Mouse (Mus musculus) hindbrain, embryonic 10.5 days (tissue): ENCODE measurements around the gene Aldh2. TPM values are rescaled to one million over a fixed set of nuclear protein-coding genes. Genes with fewer than 3 reads are reported as not detected.

Experiments used
- DNase-seq: peaks from one replicate; pipeline ENCODE4 v3.0.0-alpha.2; 2017; ENCODE audit warnings: low spot score
- H3K27ac ChIP-seq: fragments of 300-500 bp; sonication (generic); 2 replicates; pipeline ENCODE4 v1.5.1; 2016; ENCODE audit warnings: mild to moderate bottlenecking, moderate library complexity
- H3K27me3 ChIP-seq: fragments of 300-500 bp; sonication (generic); 2 replicates; pipeline ENCODE4 v1.6.1; 2016; ENCODE audit warnings: mild to moderate bottlenecking; ENCODE audit not compliant: poor library complexity, insufficient read depth, severe bottlenecking
- H3K36me3 ChIP-seq: fragments of 300-500 bp; sonication (generic); 2 replicates; pipeline ENCODE4 v1.6.1; 2016; ENCODE audit warnings: mild to moderate bottlenecking, moderate library complexity
- H3K4me1 ChIP-seq: fragments of 300-500 bp; sonication (generic); replicated peaks from 2 replicates; pipeline ENCODE4 v1.6.1; 2016; ENCODE audit warnings: mild to moderate bottlenecking
- H3K4me3 ChIP-seq: fragments of 300-500 bp; sonication (generic); 2 replicates; pipeline ENCODE4 v1.5.1; 2016; ENCODE audit warnings: mild to moderate bottlenecking, moderate library complexity
- H3K9me3 ChIP-seq: fragments of 300-500 bp; sonication (generic); 2 replicates; pipeline ENCODE4 v1.6.1; 2016; ENCODE audit warnings: mild to moderate bottlenecking, moderate library complexity
- WGBS: fragments of 180-500 bp; shearing (Covaris S2); methylation state at CpG from one replicate; pipeline ENCODE4 v1.1.7; 2016; 5-methylcytosine and 5-hydroxymethylcytosine counted together
- polyA plus RNA-seq: library from polyadenylated mRNA; unstranded; fragments of >200 nt; fragmentation: Nextera tagmentation; extraction: Ambion mirVana; gene quantifications from 2 replicates; pipeline ENCODE4 v1.2.1, GENCODE M21; 2016

Aldh2 gene
- polyA plus RNA-seq, 1 experiment from 2014 or later = 124 TPM

DNA sequence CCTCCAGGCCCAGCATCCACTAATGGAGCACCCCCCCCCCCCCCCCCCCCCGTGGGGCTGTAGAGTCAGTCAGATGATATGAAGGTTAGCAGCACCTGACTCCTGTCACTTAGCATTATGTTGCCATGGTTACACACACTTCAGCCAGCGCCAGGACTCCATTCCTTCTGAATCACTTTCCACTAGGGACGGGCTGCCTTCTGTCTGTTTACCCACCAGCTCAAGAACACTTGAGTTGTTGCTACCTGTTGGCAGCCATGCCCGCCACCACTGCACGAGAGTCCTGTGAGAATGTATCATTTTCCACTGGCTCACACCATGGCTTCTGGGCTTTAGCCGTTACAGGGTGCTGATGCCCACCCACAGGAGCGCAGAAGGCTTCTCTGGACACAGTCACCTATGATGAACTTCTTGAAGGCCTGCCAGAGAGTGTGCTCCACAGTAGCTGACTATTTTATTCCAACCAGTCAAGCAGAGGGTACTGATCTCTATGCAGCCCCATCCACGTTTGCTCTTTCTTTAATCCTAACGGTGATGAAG is 23.7 kb downstream of the Aldh2 start:
- no peaks in the 10 kb centered on the region for H3K9me3 ChIP-seq
- 88% methylated on average over 9 of the region's 9 CpGs for WGBS
- no peaks in the 10 kb centered on the region for H3K4me1 ChIP-seq
- H3K27me3 ChIP-seq = no peaks in the 10 kb centered on the region
- no peak for DNase-seq
- peaks cover 47% of the 10 kb centered on the region for H3K36me3 ChIP-seq
- no peak overlapping the region for H3K4me3 ChIP-seq
- no peak overlapping the region for H3K27ac ChIP-seq

DNA sequence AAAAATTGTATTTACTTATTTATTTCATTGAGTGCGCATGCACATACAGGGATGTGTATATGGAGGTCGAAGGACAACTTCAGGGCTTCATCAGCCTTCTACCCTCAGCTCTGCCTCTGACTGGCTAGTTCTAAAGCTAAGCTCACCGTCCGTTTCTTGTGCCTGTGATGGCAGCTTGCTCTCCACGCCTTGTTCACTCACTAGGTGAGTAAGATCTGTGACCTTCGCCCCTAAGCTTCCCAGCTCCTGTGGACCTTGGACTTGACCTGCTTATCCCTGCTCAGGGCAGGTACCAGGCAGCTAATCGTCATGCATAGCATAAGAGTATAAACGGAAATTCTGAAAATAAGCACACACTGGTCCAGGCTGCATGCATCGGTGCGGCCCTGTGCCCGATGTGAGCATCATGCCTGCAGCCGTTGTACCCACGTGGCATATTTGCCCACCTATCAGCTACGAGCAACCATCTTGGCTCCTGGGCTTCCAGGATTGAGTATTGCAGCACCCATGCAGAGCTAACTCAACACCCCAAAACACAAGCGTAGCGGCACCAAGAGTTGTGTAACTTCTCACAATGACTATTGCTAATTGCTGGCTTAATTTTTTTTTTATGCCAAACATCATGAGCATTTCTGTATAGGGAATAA is 27.5 kb downstream of the Aldh2 start:
- WGBS = 92% methylated on average over 16 of the region's 16 CpGs
- Histone ChIP-seq H3K27me3 (no peaks in the 10 kb centered on the region), H3K36me3 (peaks cover 17% of the 10 kb centered on the region), H3K27ac (no peak overlapping the region), H3K4me3 (no peak overlapping the region), H3K4me1 (peaks cover 4% of the 10 kb centered on the region; the same call in 1 of the 2 replicates), H3K9me3 (no peaks in the 10 kb centered on the region)
- no peak for DNase-seq

DNA sequence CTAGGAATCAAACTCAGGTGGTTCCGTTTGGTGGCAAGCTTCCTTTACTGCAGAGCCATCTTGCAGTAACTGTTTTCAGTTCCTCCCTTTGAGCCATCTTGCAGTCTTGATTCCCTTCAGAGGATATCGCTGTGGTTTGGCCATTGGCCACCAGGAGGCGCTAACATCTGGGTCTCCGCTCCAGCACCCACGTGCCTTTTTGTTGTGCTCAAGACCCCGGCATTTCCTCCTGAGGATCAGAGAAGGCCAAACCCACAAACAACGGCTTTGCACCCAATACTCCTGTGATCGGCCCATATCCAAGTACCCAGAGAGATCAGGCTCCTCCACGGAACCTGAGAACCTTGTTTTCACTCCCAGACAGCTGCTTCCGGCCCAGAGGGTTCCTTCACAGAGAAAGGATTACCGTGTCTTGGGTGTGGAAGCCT is 29.1 kb downstream of the Aldh2 start:
- H3K36me3 ChIP-seq = peaks cover 4% of the 10 kb centered on the region; the same call in 1 of the 2 replicates
- H3K4me1 ChIP-seq = peaks cover 4% of the 10 kb centered on the region; the same call in 1 of the 2 replicates
- H3K9me3 ChIP-seq = no peaks in the 10 kb centered on the region
- DNase-seq = peak; percentile 92
- peak overlapping the region; percentile 76 for H3K27ac ChIP-seq
- 18% methylated on average over 11 of the region's 11 CpGs for WGBS
- H3K27me3 ChIP-seq = no peaks in the 10 kb centered on the region
- H3K4me3 ChIP-seq = peak overlapping the region; percentile 33

DNA sequence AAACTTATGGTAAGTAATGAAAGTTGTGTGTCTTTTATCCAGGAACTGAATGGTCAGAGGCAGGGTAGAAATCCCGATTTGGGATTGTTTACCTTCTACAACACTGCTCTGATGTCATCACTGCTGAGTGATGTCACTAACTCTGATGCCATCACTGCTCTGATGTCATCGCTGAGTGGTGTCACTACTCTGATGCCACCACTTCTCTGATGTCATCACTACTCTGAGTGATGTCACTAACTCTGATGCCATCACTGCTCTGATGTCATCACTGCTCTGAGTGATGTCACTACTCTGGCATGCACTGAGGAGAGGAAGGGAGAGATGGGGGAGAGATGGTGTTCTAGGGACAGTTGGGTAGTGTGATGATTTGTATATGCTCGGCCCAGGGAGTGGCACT is 31.2 kb downstream of the Aldh2 start:
- no peaks in the 10 kb centered on the region for H3K27me3 ChIP-seq
- DNase-seq = no peak
- no peak overlapping the region for H3K4me3 ChIP-seq
- H3K4me1 ChIP-seq = peaks cover 4% of the 10 kb centered on the region; the same call in 1 of the 2 replicates
- 92% methylated on average over 3 of the region's 3 CpGs for WGBS
- no peak overlapping the region for H3K27ac ChIP-seq
- no peaks in the 10 kb centered on the region for H3K9me3 ChIP-seq
- H3K36me3 ChIP-seq = no peaks in the 10 kb centered on the region

DNA sequence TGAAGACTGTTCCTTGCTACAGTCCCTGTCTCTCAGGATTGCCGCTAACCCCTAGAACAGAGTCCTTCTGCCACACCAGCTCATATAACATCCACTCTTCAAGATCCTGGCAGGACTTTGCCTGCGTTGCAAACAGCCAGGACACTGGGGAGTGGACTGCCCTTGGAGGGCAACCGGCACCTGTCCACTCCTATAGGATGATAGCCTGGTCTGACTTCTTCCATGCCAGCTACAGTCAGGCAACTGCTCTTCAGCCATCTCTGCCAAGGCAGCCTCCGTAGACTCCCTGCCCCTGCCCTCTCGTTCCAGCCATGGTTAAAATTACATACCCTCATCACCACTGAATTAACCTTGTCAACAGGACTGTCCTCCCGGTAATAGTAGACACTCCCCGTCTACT is 44.4 kb downstream of the Aldh2 start:
- 84% methylated on average over 7 of the region's 7 CpGs for WGBS
- H3K36me3 ChIP-seq = no peaks in the 10 kb centered on the region
- DNase-seq = no peak

DNA sequence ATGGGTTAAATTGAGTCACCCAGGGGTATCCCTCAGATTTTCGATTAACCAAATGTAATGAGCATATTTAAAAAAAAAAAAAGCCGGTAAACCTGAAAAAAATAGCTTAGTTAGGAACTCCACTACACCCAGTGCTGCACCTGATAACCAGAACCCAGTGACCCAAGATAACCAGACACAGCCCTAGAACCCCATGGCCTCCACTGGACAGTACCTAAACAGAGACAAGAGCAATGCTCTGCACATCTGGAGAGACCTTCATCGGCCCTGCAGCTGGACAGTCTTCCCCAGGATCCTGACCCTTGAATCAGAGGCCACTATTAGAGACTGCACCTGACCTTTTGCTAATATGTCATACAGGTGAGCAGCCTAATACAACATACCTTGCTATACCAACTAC is 46.5 kb downstream of the Aldh2 start:
- H3K36me3 ChIP-seq = no peaks in the 10 kb centered on the region
- no peaks in the 10 kb centered on the region for H3K9me3 ChIP-seq
- H3K4me3 ChIP-seq = 0 out of 2 replicates have a peak overlapping the region, but pooled peaks have one; percentile 100
- H3K27me3 ChIP-seq = no peaks in the 10 kb centered on the region
- no peak for DNase-seq
- no peak overlapping the region for H3K27ac ChIP-seq
- H3K4me1 ChIP-seq = peaks cover 29% of the 10 kb centered on the region
- 93% methylated on average over 3 of the region's 3 CpGs for WGBS

More for the DNA sequence above, 44.4 kb downstream of the Aldh2 start:
- Histone ChIP-seq H3K9me3 (no peaks in the 10 kb centered on the region), H3K4me3 (no peak overlapping the region), H3K27ac (no peak overlapping the region), H3K27me3 (no peaks in the 10 kb centered on the region), H3K4me1 (peaks cover 13% of the 10 kb centered on the region)

DNA sequence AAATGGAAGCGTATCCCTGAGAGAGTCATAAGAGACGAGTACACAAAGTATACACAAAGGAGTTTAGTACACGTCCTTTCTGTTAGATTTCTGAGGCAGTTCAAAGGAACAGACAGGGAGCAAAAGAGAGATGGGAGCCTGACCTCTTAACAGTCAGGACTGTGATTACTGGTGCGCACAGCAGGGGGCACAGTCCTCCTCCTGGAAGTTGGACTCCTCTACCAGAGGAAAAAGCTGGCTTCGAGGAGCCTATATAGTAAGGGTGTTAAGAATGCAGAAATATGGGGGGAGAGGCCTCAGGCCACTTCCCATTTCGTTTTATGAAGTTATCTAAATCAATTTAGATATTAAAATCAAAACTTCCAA is 47.1 kb downstream of the Aldh2 start:
- Histone ChIP-seq H3K4me1 (peaks cover 29% of the 10 kb centered on the region), H3K27me3 (no peaks in the 10 kb centered on the region), H3K4me3 (peak overlapping the region; percentile 100), H3K27ac (peak overlapping the region; percentile 99), H3K36me3 (no peaks in the 10 kb centered on the region), H3K9me3 (no peaks in the 10 kb centered on the region)
- DNase-seq = peak; percentile 43
- WGBS = 47% methylated on average over 6 of the region's 6 CpGs

DNA sequence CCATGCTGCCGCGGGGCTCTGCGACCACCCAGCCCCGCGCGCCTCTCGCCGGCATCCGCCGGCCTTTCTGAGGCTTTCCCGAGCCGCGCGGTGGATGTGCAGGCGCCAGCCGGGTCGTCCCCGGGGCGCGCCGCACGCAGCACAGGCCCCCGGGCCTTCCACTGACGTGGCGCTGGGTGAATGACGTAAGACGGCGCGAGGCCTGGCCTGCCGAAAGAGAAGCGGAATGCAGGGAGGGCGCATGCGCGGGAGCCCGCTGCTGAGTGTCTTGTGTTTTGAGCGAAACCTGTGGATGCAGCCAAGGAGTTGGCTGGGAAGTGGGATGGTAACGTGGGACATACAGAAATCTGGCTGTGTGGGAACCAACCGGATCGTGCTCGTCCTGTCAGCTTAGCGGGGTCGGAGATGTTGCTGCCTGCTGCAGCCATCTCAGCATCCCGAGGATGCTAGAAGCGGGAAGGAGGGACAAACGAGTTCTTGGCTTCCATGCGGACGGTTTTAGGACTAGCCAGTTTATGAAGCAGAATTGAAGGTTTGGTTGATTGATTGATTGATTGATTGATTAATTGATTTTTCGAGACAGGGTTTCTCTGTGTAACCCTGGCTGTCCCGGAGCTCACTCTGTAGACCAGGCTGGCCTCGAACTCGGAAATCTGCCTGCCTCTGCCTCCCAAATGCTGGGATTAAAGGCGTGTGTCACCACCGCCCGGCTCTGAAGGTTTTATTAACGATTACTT is 47.7 kb downstream of the Aldh2 start, which contains the start of gene Mapkapk5:
Gene Mapkapk5, minus strand, starts transcription at position 113 of the 737 bp plus-strand sequence.
- DNase-seq = peak; percentile 98
- Histone ChIP-seq H3K4me3 (peak within 1 kb of the TSS; percentile 100), H3K27ac (peak within 1 kb of the TSS; percentile 99), H3K9me3 (no peaks in the 10 kb centered on the region), H3K4me1 (peaks cover 29% of the 10 kb centered on the region), H3K36me3 (no peaks in the 10 kb centered on the region), H3K27me3 (no peaks in the 10 kb centered on the region)
- WGBS = 2% methylated on average over 55 of the region's 55 CpGs

DNA sequence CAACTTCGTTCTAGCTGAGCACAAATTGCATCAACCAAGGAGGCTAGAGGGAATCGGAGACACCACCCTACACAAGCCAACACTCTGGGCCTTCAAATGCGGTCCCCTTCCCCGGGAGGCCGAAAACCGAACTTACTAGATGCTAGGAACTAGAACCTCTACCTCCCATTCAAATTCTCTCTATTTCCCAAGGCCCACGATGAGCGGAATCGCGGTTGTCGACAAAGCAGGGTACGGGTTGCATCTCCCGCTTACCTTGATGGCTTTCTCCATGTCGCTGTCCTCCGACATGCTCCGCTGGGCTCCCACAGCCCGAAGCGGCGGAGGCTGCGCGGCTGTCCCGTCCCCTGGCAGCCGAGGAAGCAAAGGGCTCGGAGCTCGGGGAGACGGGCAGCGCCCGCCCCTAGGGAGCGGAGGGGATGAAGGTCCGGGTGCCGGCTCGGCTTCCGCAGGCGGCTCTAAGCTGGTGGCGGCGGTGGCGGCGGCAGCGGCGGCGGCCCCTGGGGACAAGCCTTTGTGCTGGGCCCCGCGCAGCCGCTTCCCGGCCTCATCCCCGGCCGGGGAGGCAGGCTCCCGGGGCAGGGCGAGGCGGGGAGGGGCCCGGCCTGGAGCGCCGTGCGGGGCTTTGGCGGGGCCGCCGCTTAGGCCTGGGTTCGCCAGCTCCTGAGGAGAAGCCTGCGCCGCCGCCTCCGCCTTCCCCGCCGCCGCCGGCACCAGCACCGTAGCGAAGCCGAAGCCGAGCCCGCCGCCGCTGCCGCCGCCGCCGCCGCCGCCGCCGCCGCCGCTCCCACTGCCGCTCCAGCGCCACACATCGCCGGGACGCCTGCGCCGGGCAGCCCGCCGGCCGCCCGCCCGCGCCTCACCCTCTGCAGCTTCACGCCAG is 48.5 kb downstream of the Aldh2 start, which contains the start of the genes Adam1a and Gm42878:
Gene Adam1a, minus strand, starts transcription at position 573 of the 883 bp plus-strand sequence.
Gene Gm42878, minus strand, starts transcription at position 573 of the 883 bp plus-strand sequence.
- Histone ChIP-seq H3K9me3 (no peaks in the 10 kb centered on the region), H3K4me1 (peaks cover 29% of the 10 kb centered on the region), H3K27ac (peak within 1 kb of the TSS; percentile 99), H3K27me3 (no peaks in the 10 kb centered on the region), H3K4me3 (peak within 1 kb of the TSS; percentile 100), H3K36me3 (0 out of 2 replicates have a peak, but pooled peaks cover 6% of the 10 kb centered on the region)
- under 1% methylated on average over 97 of the region's 97 CpGs for WGBS
- DNase-seq = peak; percentile 43

DNA sequence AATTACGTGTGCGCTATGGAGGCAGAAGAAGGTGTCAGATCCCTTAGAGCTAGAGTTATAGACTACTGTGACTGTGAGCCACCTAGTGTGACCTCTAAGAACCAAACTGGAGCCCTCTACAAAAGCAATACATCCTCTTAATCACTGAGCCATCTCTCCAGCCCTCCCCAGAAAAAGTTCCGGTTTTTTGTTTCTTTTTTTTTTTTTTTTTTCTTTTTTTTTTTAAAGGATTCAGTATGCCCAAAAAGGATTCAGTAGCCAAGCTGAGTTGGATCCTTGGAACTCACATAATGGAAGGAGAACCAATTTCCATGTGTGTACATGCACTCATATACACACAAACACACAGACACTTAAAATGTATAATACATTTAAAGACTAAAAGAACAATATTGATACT is 50.3 kb downstream of the Aldh2 start:
- H3K4me3 ChIP-seq = no peak overlapping the region
- no peak overlapping the region for H3K27ac ChIP-seq
- H3K36me3 ChIP-seq = peaks cover 21% of the 10 kb centered on the region
- no peaks in the 10 kb centered on the region for H3K27me3 ChIP-seq
- peaks cover 29% of the 10 kb centered on the region for H3K4me1 ChIP-seq
- DNase-seq = no peak
- 88% methylated on average over 3 of the region's 3 CpGs for WGBS
- H3K9me3 ChIP-seq = no peaks in the 10 kb centered on the region

DNA sequence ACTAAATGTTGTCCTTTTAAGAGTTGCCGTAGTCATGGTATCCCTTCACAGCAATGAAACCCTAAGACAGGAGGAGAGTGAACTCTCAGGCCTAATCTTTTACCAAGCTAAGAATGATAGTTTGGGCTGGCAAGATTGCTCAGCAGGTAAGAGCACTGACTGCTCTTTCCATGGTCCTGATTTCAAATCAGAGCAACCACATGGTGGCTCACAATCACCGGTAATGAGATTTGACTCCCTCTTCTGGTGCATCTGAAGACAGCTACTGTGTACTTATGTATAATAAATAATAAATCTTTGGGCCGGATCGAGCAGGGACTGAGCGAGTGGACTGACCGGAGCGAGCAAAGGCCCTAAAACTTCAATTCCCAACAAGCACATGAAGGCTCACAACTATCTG is 52.4 kb downstream of the Aldh2 start:
- WGBS = 93% methylated on average over 7 of the region's 7 CpGs
- H3K27ac ChIP-seq = no peak overlapping the region
- H3K4me1 ChIP-seq = peaks cover 34% of the 10 kb centered on the region
- H3K4me3 ChIP-seq = no peak overlapping the region
- H3K9me3 ChIP-seq = no peaks in the 10 kb centered on the region
- H3K27me3 ChIP-seq = no peaks in the 10 kb centered on the region
- peaks cover 42% of the 10 kb centered on the region for H3K36me3 ChIP-seq
- no peak for DNase-seq

DNA sequence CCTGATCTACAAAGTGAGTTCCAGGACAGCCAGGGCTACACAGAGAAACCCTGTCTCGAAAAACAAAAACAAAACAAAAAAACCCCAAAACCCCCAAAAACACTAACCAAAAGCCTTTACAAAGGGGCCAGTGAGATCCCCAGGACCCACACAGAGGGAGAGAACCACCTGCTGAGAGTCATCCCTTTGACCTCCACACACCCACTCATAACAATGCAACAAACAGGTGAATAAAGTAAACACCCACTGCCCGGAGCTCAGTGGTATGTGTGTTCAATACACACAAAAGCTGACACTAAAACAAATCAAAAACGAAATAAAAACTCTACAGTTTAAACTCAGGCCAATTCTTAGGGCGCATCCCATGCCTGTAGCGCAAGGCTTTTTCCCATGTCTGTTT is 53.6 kb downstream of the Aldh2 start:
- DNase-seq = no peak
- no peaks in the 10 kb centered on the region for H3K27me3 ChIP-seq
- H3K4me3 ChIP-seq = no peak overlapping the region
- H3K4me1 ChIP-seq = peaks cover 33% of the 10 kb centered on the region
- H3K36me3 ChIP-seq = peaks cover 54% of the 10 kb centered on the region
- no peak overlapping the region for H3K27ac ChIP-seq
- WGBS = 94% methylated on average over 5 of the region's 5 CpGs
- no peaks in the 10 kb centered on the region for H3K9me3 ChIP-seq
